18 mouse cellular contexts compared by ENCODE assay signal in genomic region chr19:18720337-18720736, GRCm38 (mm10).
A peak's percentile ranks its signal among the peaks of the same experiment; 100 is the strongest.
DNase-seq lines count a peak whose midpoint lies in the region.
"Had no signal": no experiment of that assay in that cellular context is flagged by ENCODE, and none has a peak within 500 bp of the region (broad histone marks: within the 10 kb centered on the region; RNA-seq: fewer than 3 reads in every experiment).

No protein-coding gene starts in this region.

- peak; percentile 18 for DNase-seq in kidney, adult 11 months
- DNase-seq in kidney, postnatal 14 days = no peak
- DNase-seq in kidney, adult 9 months = peak; percentile 47
- no peak for DNase-seq in kidney, postnatal 10 days
- peak; percentile 34 for DNase-seq in R1 (ENCODE audit: low read depth, low spot score)
- DNase-seq in spleen, adult 18-20 months = no peak
- DNase-seq: adrenal gland, adult 2 months; adrenal gland, postnatal 10 days; adrenal gland, postnatal 25 days; B cell, adult 2 months; cerebellum, adult 11 months; cerebellum, adult 18-20 months; cerebellum, adult 8-10 months; cerebellum, adult 9-11 months; cerebellum, postnatal 14 days; cerebellum, postnatal 36 days; embryo, embryonic 11 days; forebrain, postnatal 0 days had no signal

Comparison
In these comparisons a context has a peak if more than half of its experiments do, and no peak if none do; other contexts are left out.
1. DNase-seq: peak in kidney, adult 11 months (single experiment), kidney, adult 9 months (single experiment) and R1 (single experiment); none in kidney, postnatal 14 days (single experiment), kidney, postnatal 10 days (single experiment) and spleen, adult 18-20 months (0 of 2).